Mouse (Mus musculus) MEL (cell line): Measurements from ENCODE around the gene Hoxa1. TPM values are rescaled to one million over a fixed set of nuclear protein-coding genes. Genes with fewer than 3 reads are reported as not detected.

Experiments used
- DNase-seq: peaks from one replicate; pipeline ENCODE4 v3.0.0; 2011; ENCODE audit warnings: low read depth, low spot score
- H3K27ac ChIP-seq: 2 replicates; pipeline ENCODE4 v1.5.1; 2012; ENCODE audit warnings: low read depth, mild to moderate bottlenecking, control low read depth, low read length, moderate library complexity; ENCODE audit not compliant: control insufficient read depth
- H3K27me3 ChIP-seq, 2 experiments: fragments of 150-350 bp in 1 of 2; sonication (generic) in 1 of 2; 2 replicates each; pipeline ENCODE4 v1.6.1; 2012; ENCODE audit warnings: low read length in 2 of 2, mild to moderate bottlenecking in 2 of 2, improper control_type of control experiment in 1 of 2, moderate library complexity in 1 of 2; ENCODE audit not compliant: insufficient read depth in 2 of 2, control insufficient read depth in 1 of 2
- H3K36me3 ChIP-seq, 2 experiments: 2 replicates each; pipeline ENCODE4 v1.6.1; 2012 to 2014; ENCODE audit warnings: low read length in 2 of 2, improper control_type of control experiment in 1 of 2, inconsistent platforms in 1 of 2, mild to moderate bottlenecking in 1 of 2; ENCODE audit not compliant: insufficient read depth in 2 of 2, control insufficient read depth in 1 of 2
- H3K4me1 ChIP-seq, 2 experiments: fragments of 150-350 bp in 1 of 2; sonication (generic) in 1 of 2; 2 replicates each; pipeline ENCODE4 v1.6.1; 2012; ENCODE audit warnings: low read length in 2 of 2, improper control_type of control experiment in 1 of 2, mild to moderate bottlenecking in 1 of 2; ENCODE audit not compliant: insufficient read depth in 2 of 2, control insufficient read depth in 1 of 2
- H3K4me3 ChIP-seq, 2 experiments: fragments of 150-350 bp in 1 of 2; sonication (generic) in 1 of 2; 2 replicates each; pipeline ENCODE4 v1.5.1; 2012; ENCODE audit warnings: low read depth in 2 of 2, low read length in 2 of 2, mild to moderate bottlenecking in 2 of 2, moderate library complexity in 2 of 2, control low read depth in 1 of 2, improper control_type of control experiment in 1 of 2; ENCODE audit not compliant: control insufficient read depth in 1 of 2, insufficient read depth in 1 of 2
- H3K79me2 ChIP-seq: 2 replicates; pipeline ENCODE4 v1.6.1; 2012; ENCODE audit warnings: mild to moderate bottlenecking, low read length, moderate library complexity; ENCODE audit not compliant: control insufficient read depth, poor library complexity, insufficient read depth
- H3K9ac ChIP-seq: 2 replicates; pipeline ENCODE4 v1.6.1; 2012; ENCODE audit warnings: low read depth, mild to moderate bottlenecking, control low read depth, low read length, moderate library complexity; ENCODE audit not compliant: control insufficient read depth, poor library complexity, severe bottlenecking
- H3K9me3 ChIP-seq: fragments of 150-350 bp; sonication (generic); replicated peaks from 2 replicates; pipeline ENCODE4 v1.6.1; 2012; ENCODE audit warnings: mild to moderate bottlenecking, low read length, improper control_type of control experiment, moderate library complexity; ENCODE audit not compliant: insufficient read depth
- CHD1 ChIP-seq: IDR thresholded peaks from 2 replicates; pipeline ENCODE4 v1.6.1; 2012; ENCODE audit warnings: low read depth, mild to moderate bottlenecking, inconsistent platforms, low read length, improper control_type of control experiment
- CHD2 ChIP-seq: IDR thresholded peaks from 2 replicates; pipeline ENCODE4 v1.6.1; 2011; ENCODE audit warnings: low read length, improper control_type of control experiment
- CTCF ChIP-seq, 3 experiments: IDR thresholded peaks in 2 of 3; conservative IDR thresholded peaks in 1 of 3; 2 replicates each; pipeline ENCODE4 v1.5.1; 2011 to 2012; ENCODE audit warnings: low read length in 3 of 3, low read depth in 2 of 3, mild to moderate bottlenecking in 2 of 3, improper control_type of control experiment in 1 of 3, inconsistent platforms in 1 of 3, mixed read lengths in 1 of 3, moderate library complexity in 1 of 3; ENCODE audit not compliant: control insufficient read depth in 1 of 3, insufficient read depth in 1 of 3, poor library complexity in 1 of 3, severe bottlenecking in 1 of 3
- EP300 ChIP-seq, 2 experiments: IDR thresholded peaks; 2 replicates each; pipeline ENCODE4 v1.6.1; 2011; ENCODE audit warnings: improper control_type of control experiment in 2 of 2, low read length in 2 of 2, low read depth in 1 of 2, mild to moderate bottlenecking in 1 of 2
- GATA1 ChIP-seq: IDR thresholded peaks from 2 replicates; pipeline ENCODE4 v1.6.1; 2011; ENCODE audit warnings: low read depth, low read length, improper control_type of control experiment
- JUND ChIP-seq: IDR thresholded peaks from 2 replicates; pipeline ENCODE4 v1.6.1; 2011; ENCODE audit warnings: low read depth, mild to moderate bottlenecking, improper control_type of control experiment, low read length
- MAX ChIP-seq: IDR thresholded peaks from 2 replicates; pipeline ENCODE4 v1.6.1; 2011; ENCODE audit warnings: low read length, improper control_type of control experiment
- MYB ChIP-seq: IDR thresholded peaks from 2 replicates; pipeline ENCODE4 v1.6.1; 2011; ENCODE audit warnings: mild to moderate bottlenecking, low read depth, low read length, improper control_type of control experiment
- POLR2A ChIP-seq, 2 experiments: IDR thresholded peaks; 2 replicates each; pipeline ENCODE4 v1.6.1; 2011 to 2012; ENCODE audit warnings: low read length in 2 of 2, mild to moderate bottlenecking in 2 of 2, control low read depth in 1 of 2, improper control_type of control experiment in 1 of 2, low read depth in 1 of 2, moderate library complexity in 1 of 2; ENCODE audit not compliant: control insufficient read depth in 1 of 2, insufficient read depth in 1 of 2, poor library complexity in 1 of 2
- POLR2AphosphoS2 ChIP-seq: IDR thresholded peaks from 2 replicates; pipeline ENCODE4 v1.6.1; 2011; ENCODE audit warnings: low read length, improper control_type of control experiment
- POLR2AphosphoS5 ChIP-seq: IDR thresholded peaks from 2 replicates; pipeline ENCODE4 v1.6.1; 2012; ENCODE audit warnings: low read depth, borderline replicate concordance, mild to moderate bottlenecking, inconsistent platforms, low read length, moderate library complexity, mixed read lengths
- RAD21 ChIP-seq: IDR thresholded peaks from 2 replicates; pipeline ENCODE4 v1.6.1; 2011; ENCODE audit warnings: mild to moderate bottlenecking, low read depth, low read length, improper control_type of control experiment
- RCOR1 ChIP-seq: IDR thresholded peaks from 2 replicates; pipeline ENCODE4 v1.6.1; 2012; ENCODE audit warnings: low read depth, mild to moderate bottlenecking, inconsistent platforms, low read length, improper control_type of control experiment
- TAL1 ChIP-seq: IDR thresholded peaks from 2 replicates; pipeline ENCODE4 v1.6.1; 2012; ENCODE audit warnings: mild to moderate bottlenecking, inconsistent platforms, low read length, moderate library complexity, mixed read lengths
- TBP ChIP-seq: IDR thresholded peaks from 2 replicates; pipeline ENCODE4 v1.8.0; 2011; ENCODE audit warnings: low read depth, low read length, improper control_type of control experiment
- UBTF ChIP-seq: IDR thresholded peaks from 2 replicates; pipeline ENCODE4 v1.6.1; 2012; ENCODE audit warnings: low read depth, mild to moderate bottlenecking, inconsistent platforms, low read length, improper control_type of control experiment, moderate library complexity, borderline replicate concordance; ENCODE audit not compliant: insufficient read depth
- ZNF384 ChIP-seq: IDR thresholded peaks from 2 replicates; pipeline ENCODE4 v1.6.1; 2012; ENCODE audit warnings: low read depth, mild to moderate bottlenecking, inconsistent platforms, low read length, improper control_type of control experiment
- polyA plus RNA-seq, 2 experiments: library from polyadenylated mRNA; stranded (reverse) in 1 of 2; unstranded in 1 of 2; fragments of >175 nt in 1 of 2; fragments of >200 nt in 1 of 2; gene quantifications; 2 replicates each; pipeline versions ENCODE4 v1.2.1 to v1.2.4; 2012; ENCODE audit warnings: low replicate concordance in 2 of 2, low read depth in 1 of 2; ENCODE audit not compliant: insufficient read length in 2 of 2, insufficient read depth in 1 of 2, missing spikeins in 1 of 2
- total RNA-seq: library from RNA; depleted of rRNA; stranded (reverse); fragments of 300-350 nt; gene quantifications from 2 replicates; pipeline ENCODE4 v1.2.3, GENCODE M21; 2012

The Hoxa1 gene
- total and polyA plus RNA-seq, 3 experiments = not detected

DNA sequence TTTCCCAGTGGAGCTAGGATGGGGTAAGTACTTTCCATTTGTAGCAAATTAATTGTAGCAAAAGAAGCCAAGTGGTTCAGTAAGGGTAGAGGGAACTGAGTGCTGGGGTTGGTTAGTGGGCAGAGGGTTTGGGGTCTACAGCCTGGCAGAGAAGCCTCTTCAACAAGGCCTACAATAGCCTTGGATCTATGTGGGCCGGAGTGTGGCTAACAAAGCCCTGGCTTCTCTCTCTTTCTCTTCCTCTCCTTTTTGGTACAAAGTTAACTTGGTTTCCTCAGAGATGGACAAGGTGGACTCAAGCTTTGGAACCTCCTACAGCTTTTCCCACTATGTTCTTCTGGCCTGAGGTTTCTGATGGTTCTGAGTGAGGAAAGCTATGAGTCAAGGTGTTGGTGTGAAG is 43.2 kb upstream of the Hoxa1 start:
- DNase-seq = no peak
- no peak overlapping the region for H3K4me3 ChIP-seq
- H3K79me2 ChIP-seq = no peaks in the 10 kb centered on the region; the same call in 1 of the 2 replicates
- H3K9ac ChIP-seq = no peak overlapping the region
- H3K9me3 ChIP-seq = no peaks in the 10 kb centered on the region
- H3K36me3 ChIP-seq = no peaks in the 10 kb centered on the region
- H3K27me3 ChIP-seq = no peaks in the 10 kb centered on the region
- no peak overlapping the region for H3K27ac ChIP-seq
- no peak for TF ChIP-seq ZNF384
- no peaks in the 10 kb centered on the region for H3K4me1 ChIP-seq

DNA sequence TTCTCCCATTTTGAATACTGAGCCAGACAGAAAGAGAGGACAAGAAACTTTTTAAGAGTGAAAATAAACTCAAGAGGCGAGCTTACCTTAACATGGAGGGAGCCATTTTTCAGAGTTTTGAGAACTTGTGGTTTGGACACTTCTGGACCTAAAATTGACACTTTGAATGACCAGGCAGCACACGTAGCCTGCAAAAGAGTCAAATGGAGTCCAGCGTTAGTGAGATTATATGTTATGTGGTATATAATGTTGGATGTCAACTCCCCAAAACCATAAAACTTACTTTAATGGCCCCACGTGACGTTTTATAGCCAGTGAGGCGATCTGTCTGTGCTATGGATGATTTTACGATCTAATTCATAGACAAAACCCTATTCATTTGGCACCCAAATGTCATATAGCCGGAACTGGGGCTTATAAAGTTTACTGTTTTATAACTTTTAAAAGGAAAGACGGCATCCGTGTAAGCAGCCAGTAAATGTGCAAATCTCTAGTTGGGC is 42.7 kb upstream of the Hoxa1 start:
- no peaks in the 10 kb centered on the region for H3K27me3 ChIP-seq

GRCm38 (mm10) chr6:52200073-52200750 is 42.1 kb upstream of the Hoxa1 start:
- no peaks in the 10 kb centered on the region for H3K9me3 ChIP-seq
- no peaks in the 10 kb centered on the region for H3K36me3 ChIP-seq
- H3K4me1 ChIP-seq = no peaks in the 10 kb centered on the region
- H3K79me2 ChIP-seq = no peaks in the 10 kb centered on the region; the same call in 1 of the 2 replicates
- no peak overlapping the region for H3K27ac ChIP-seq
- no peak for DNase-seq
- no peak for TF ChIP-seq MYB
- TF ChIP-seq POLR2A (IDR thresholded peaks at IDR 0.05; ENCODE audit: control insufficient read depth in 1 of 2, insufficient read depth in 1 of 2, low read depth in 1 of 2, low read length in 2 of 2, poor library complexity in 1 of 2) = no peak
- no peak for TF ChIP-seq CHD2
- no peak for TF ChIP-seq CTCF (IDR thresholded peaks at IDR 0.05 in 2 of 3, conservative IDR thresholded peaks at IDR 0.05 in 1 of 3; ENCODE audit: control insufficient read depth in 1 of 3, insufficient read depth in 1 of 3, low read depth in 2 of 3, low read length in 3 of 3, poor library complexity in 1 of 3, severe bottlenecking in 1 of 3)
- no peak for TF ChIP-seq GATA1
- no peak for TF ChIP-seq CHD1
- no peak for TF ChIP-seq RAD21
- TF ChIP-seq TAL1 = no peak
- TF ChIP-seq JUND = no peak
- no peak for TF ChIP-seq UBTF
- no peak for TF ChIP-seq EP300 (IDR thresholded peaks at IDR 0.05; ENCODE audit: low read depth in 1 of 2, low read length in 2 of 2)
- no peak for TF ChIP-seq POLR2AphosphoS2
- TF ChIP-seq TBP = no peak
- no peak overlapping the region for H3K4me3 ChIP-seq
- H3K27me3 ChIP-seq = no peaks in the 10 kb centered on the region
- no peak overlapping the region for H3K9ac ChIP-seq

More for the DNA sequence above, 42.7 kb upstream of the Hoxa1 start:
- Histone ChIP-seq H3K4me3 (no peak overlapping the region), H3K27ac (no peak overlapping the region), H3K36me3 (no peaks in the 10 kb centered on the region), H3K79me2 (no peaks in the 10 kb centered on the region; the same call in 1 of the 2 replicates), H3K9me3 (no peaks in the 10 kb centered on the region), H3K9ac (no peak overlapping the region), H3K4me1 (no peaks in the 10 kb centered on the region)
- no peak for TF ChIP-seq RCOR1
- no peak for TF ChIP-seq CTCF (IDR thresholded peaks at IDR 0.05 in 2 of 3, conservative IDR thresholded peaks at IDR 0.05 in 1 of 3; ENCODE audit: control insufficient read depth in 1 of 3, insufficient read depth in 1 of 3, low read depth in 2 of 3, low read length in 3 of 3, poor library complexity in 1 of 3, severe bottlenecking in 1 of 3)
- no peak for TF ChIP-seq MAX
- TF ChIP-seq POLR2AphosphoS5 = no peak
- DNase-seq = no peak
